Mouse (Mus musculus) cortical plate, adult 2 months (tissue): ENCODE measurements at regions not wholly inside any gene's neighbourhood (a gene's known extent, or its start where the extent isn't known, plus 50 kb on each side); places are given as distances from the start of the nearest gene placed in this dataset.

ENCODE experiments used
- CTCF ChIP-seq: fragments of 200-500 bp; IDR thresholded peaks from 2 replicates; pipeline ENCODE4 v1.5.1; 2011; ENCODE audit warnings: mild to moderate bottlenecking, control low read depth, low read length; ENCODE audit not compliant: insufficient read depth; ENCODE audit errors: extremely low read depth
- POLR2A ChIP-seq: fragments of 200-500 bp; IDR thresholded peaks from 2 replicates; pipeline ENCODE4 v1.6.1; 2011; ENCODE audit warnings: mild to moderate bottlenecking, low read length, control low read depth; ENCODE audit not compliant: insufficient read depth; ENCODE audit errors: extremely low read depth

DNA sequence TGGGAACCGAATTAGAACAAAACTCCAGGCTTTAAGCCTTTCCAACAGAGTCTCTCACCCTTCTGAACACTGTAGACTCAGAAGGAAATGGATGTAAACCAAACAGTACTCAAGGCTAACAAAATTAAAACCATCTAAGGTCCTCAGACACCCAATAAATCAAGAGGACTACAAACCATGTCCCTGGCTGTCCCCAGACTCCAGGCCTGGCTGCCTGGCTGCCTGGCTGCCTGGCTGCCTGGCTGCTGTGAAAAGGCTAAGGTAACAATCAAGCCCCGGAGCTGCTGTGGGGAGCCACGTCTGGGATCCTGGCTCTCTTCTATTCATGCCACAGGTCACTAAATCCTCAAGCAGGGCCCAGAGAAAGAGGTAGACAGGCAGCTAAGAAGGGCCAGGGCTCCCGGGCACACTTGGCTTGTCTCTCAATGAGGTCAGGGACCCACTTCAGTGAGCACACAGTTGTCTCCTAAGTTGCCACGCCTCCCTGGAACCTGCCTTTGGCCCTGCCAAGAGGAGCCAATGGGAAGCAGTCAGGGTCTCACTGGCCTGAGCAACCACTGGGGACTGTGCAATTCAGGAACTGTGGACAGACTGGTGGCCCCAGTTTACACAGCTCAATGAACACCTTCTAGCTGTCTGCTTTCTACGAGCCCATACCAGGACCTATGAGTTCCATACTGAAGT lies 72.6 kb upstream of the Xpa start:
- TF ChIP-seq CTCF, result no peak
- TF ChIP-seq POLR2A, result no peak
